Mouse (Mus musculus): ENCODE measurements around the gene Atp2a3.

DNA sequence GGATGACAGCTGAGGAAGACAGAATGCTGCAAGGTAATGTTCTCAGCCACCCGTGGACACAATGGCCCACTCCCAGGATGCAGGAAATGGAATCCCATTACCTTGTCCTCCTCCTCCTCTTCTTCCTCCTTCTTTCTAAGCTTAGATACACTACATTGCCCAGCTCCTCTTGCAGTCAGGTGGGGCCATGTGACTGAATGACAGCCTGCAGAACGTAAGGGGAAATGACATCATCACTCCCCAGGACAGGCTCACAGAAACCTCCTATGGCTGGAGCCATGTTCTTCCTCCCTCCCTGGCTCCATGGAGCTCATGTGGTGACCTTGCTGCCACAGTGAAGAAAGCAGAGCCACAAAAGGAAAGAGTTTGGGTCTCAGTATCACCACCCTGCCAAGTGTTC, 3.7 kb upstream of the Atp2a3 start:
- no peak for TF ChIP-seq POLR2A (IDR thresholded peaks at IDR 0.05; ENCODE audit: control insufficient read depth, extremely low read depth, insufficient read depth, low read length, poor library complexity)
- TF ChIP-seq CTCF (IDR thresholded peaks at IDR 0.05; ENCODE audit: borderline replicate concordance, control insufficient read depth, extremely low read depth, insufficient read depth, low read length, poor library complexity) = no peak
